8 mouse cellular contexts compared by ENCODE assay signal in the genomic region with DNA sequence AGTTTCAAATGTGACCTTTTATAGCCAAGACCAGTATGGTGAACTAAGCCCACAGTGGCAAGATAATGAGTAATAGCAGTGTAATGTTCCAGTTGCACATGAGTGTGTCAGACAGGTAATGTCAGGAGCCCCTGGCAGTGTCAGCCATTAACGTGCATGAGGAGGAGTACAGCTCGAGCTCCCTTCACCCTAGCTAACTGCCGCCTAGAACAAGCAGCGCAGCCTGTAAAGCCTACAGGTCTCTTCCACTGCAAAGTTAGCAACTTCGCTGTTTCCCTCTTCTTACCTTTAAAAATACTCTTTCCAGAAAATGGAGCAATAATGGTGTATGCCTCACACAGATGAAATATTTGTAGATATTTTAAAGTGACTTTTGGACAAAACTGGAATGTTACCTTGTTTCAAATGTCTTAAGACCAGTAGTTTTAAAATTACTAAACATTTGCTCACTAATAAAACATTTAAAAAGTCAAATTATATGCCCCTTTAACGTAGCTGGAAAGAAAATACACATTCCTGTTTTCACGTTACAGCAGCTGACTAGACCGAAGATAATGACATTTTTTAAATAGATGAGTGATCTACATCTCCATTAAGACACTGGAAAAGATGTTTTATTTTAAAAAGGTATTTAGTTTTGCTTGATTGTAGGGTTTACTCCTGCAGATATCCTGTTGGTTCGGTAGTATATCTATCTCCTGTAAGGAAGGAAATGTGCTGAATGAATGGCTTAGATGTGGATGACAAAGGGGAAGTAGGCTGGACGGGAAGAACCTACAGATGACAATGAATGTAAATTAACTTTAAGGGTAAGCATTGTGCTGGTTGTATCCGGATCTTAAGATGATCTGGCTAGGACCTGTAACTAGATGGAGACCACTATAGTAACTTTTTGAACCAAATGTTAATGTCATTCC. TPM values are rescaled to one million over a fixed set of nuclear protein-coding genes. Genes with fewer than 3 reads are reported as not detected.
DNase-seq lines count a peak whose midpoint lies in the region; ATAC-seq and TF ChIP-seq lines count a peak whose summit lies in the region.

No protein-coding gene starts in this region.

- in situ Hi-C loops in ES-E14 (cut with MboI; ENCODE audit: low sequenced_read_pairs in 2 of 2, unreplicated experiment in 2 of 2) = no loop called here

- H3K27ac ChIP-seq in ES-E14 (ENCODE audit: insufficient read depth, low read depth, low read length, poor library complexity, severe bottlenecking) = no peak overlapping the region
- peak overlapping the region; percentile 97 for H3K27ac ChIP-seq in heart, embryonic 13.5 days (replicated peaks)
- H3K27ac ChIP-seq in liver, embryonic 13.5 days = peak overlapping the region; percentile 41; the same call in 1 of the 2 replicates
- H3K27ac ChIP-seq in stomach, embryonic 16.5 days (ENCODE audit: low read length) = peak overlapping the region; percentile 42; the same call in 1 of the 2 replicates

- no peaks in the 10 kb centered on the region for H3K9me3 ChIP-seq in erythroblast, embryonic 14.5 days (ENCODE audit: control insufficient read depth, low read length)
- no peaks in the 10 kb centered on the region for H3K9me3 ChIP-seq in ES-E14 (ENCODE audit: control insufficient read depth, insufficient read depth, low read depth, low read length)
- H3K9me3 ChIP-seq in heart, embryonic 13.5 days = no peaks in the 10 kb centered on the region
- no peaks in the 10 kb centered on the region for H3K9me3 ChIP-seq in liver, embryonic 13.5 days (replicated peaks)
- H3K9me3 ChIP-seq in stomach, embryonic 16.5 days (replicated peaks; ENCODE audit: control insufficient read depth, low read length) = no peaks in the 10 kb centered on the region

- DNase-seq in ES-E14 (ENCODE audit: low read depth, low spot score) = no peak
- no peak for DNase-seq in liver, embryonic 13.5 days
- DNase-seq in layer of hippocampus, postnatal 36 days = no peak
- no peak for DNase-seq in yolk sac, embryonic 10.5 days (ENCODE audit: low spot score)

- no peak for ATAC-seq in erythroblast, adult 5-6 weeks (replicated peaks; ENCODE audit: low FRiP score, poor library complexity, severe bottlenecking)
- no peak for ATAC-seq in heart, embryonic 13.5 days (ENCODE audit: extremely low read depth, insufficient number of reproducible peaks, low FRiP score, low TSS enrichment)
- ATAC-seq in liver, embryonic 13.5 days (ENCODE audit: low read depth) = no peak
- ATAC-seq in stomach, embryonic 16.5 days (ENCODE audit: insufficient read depth, low FRiP score) = no peak

- H3K36me3 ChIP-seq in erythroblast, embryonic 14.5 days (ENCODE audit: control insufficient read depth) = peaks cover 63% of the 10 kb centered on the region
- H3K36me3 ChIP-seq in ES-E14 (ENCODE audit: control insufficient read depth, insufficient read depth, low read length, poor library complexity, severe bottlenecking) = peaks cover 12% of the 10 kb centered on the region
- H3K36me3 ChIP-seq in heart, embryonic 13.5 days = peaks cover 36% of the 10 kb centered on the region
- H3K36me3 ChIP-seq in liver, embryonic 13.5 days = peaks cover 28% of the 10 kb centered on the region
- no peaks in the 10 kb centered on the region for H3K36me3 ChIP-seq in stomach, embryonic 16.5 days (ENCODE audit: control insufficient read depth, insufficient read depth, low read length)

- peaks cover 46% of the 10 kb centered on the region for H3K4me1 ChIP-seq in erythroblast, embryonic 14.5 days (ENCODE audit: control insufficient read depth)
- peaks cover 4 to 9% of the 10 kb centered on the region in 2 experiments; a peak in 2 of 4 replicates for H3K4me1 ChIP-seq in ES-E14 (ENCODE audit: control insufficient read depth in 2 of 2, insufficient read depth in 2 of 2, low read length in 2 of 2, poor library complexity in 1 of 2)
- H3K4me1 ChIP-seq in heart, embryonic 13.5 days = peaks cover 46% of the 10 kb centered on the region
- H3K4me1 ChIP-seq in liver, embryonic 13.5 days (replicated peaks) = peaks cover 40% of the 10 kb centered on the region
- peaks cover 7% of the 10 kb centered on the region for H3K4me1 ChIP-seq in stomach, embryonic 16.5 days (ENCODE audit: control insufficient read depth, insufficient read depth, low read length)

- H3K9ac ChIP-seq in ES-E14 (ENCODE audit: insufficient read depth, low read depth, low read length, poor library complexity, severe bottlenecking) = peak overlapping the region; percentile 55
- H3K9ac ChIP-seq in heart, embryonic 13.5 days = peak overlapping the region; percentile 99
- peak overlapping the region; percentile 99 for H3K9ac ChIP-seq in liver, embryonic 13.5 days
- peak overlapping the region; percentile 98 for H3K9ac ChIP-seq in stomach, embryonic 16.5 days (ENCODE audit: low read length)

- H3K4me3 ChIP-seq in erythroblast, embryonic 14.5 days (replicated peaks) = peak overlapping the region; percentile 79
- H3K4me3 ChIP-seq in ES-E14 (ENCODE audit: insufficient read depth in 1 of 2, low read depth in 1 of 2, low read length in 2 of 2, poor library complexity in 1 of 2, severe bottlenecking in 1 of 2) = peak overlapping the region; percentile 79 to 96
- peak overlapping the region; percentile 99 for H3K4me3 ChIP-seq in heart, embryonic 13.5 days
- peak overlapping the region; percentile 93 for H3K4me3 ChIP-seq in liver, embryonic 13.5 days (replicated peaks)
- peak overlapping the region; percentile 87 for H3K4me3 ChIP-seq in stomach, embryonic 16.5 days (replicated peaks; ENCODE audit: low read length)

- peak overlapping the region; percentile 93 for H3K4me2 ChIP-seq in heart, embryonic 13.5 days
- H3K4me2 ChIP-seq in liver, embryonic 13.5 days = peak overlapping the region; percentile 94
- peak overlapping the region; percentile 94 for H3K4me2 ChIP-seq in stomach, embryonic 16.5 days (ENCODE audit: low read depth, low read length)

- H3K27me3 ChIP-seq in erythroblast, embryonic 14.5 days (ENCODE audit: control insufficient read depth) = no peaks in the 10 kb centered on the region
- H3K27me3 ChIP-seq in heart, embryonic 13.5 days (replicated peaks) = no peaks in the 10 kb centered on the region
- H3K27me3 ChIP-seq in liver, embryonic 13.5 days = no peaks in the 10 kb centered on the region
- H3K27me3 ChIP-seq in stomach, embryonic 16.5 days (ENCODE audit: control insufficient read depth, insufficient read depth, low read length) = no peaks in the 10 kb centered on the region

- 30% methylated on average over 11 of the region's 11 CpGs for WGBS in heart, embryonic 13.5 days
- WGBS in liver, embryonic 13.5 days (ENCODE audit: insufficient replicate concordance) = 13% methylated on average over 11 of the region's 11 CpGs
- WGBS in stomach, embryonic 16.5 days = 29% methylated on average over 11 of the region's 11 CpGs

TF ChIP-seq in ES-E14, 5 proteins besides CTCF, POLR2A, EP300 and RAD21:
- TF ChIP-seq CHD2 (IDR thresholded peaks at IDR 0.05; ENCODE audit: low read depth, low read length) = no peak
- no peak for TF ChIP-seq ZNF384 (IDR thresholded peaks at IDR 0.05; ENCODE audit: low read depth, low read length)
- TF ChIP-seq HCFC1 (IDR thresholded peaks at IDR 0.05; ENCODE audit: borderline replicate concordance, insufficient read depth, low read length) = no peak
- TF ChIP-seq MAFK (IDR thresholded peaks at IDR 0.05; ENCODE audit: insufficient read depth, low read depth, low read length) = no peak
- no peak for TF ChIP-seq ZC3H11A (IDR thresholded peaks at IDR 0.05; ENCODE audit: borderline replicate concordance, low read depth, low read length)

RNA-seq across cellular contexts. Expression of gene Gm9887, which starts 1.9 kb away (rescaled TPM):
- 0.23 and 0.28 TPM in 2 replicates for polyA plus RNA-seq in erythroblast, embryonic 14.5 days (2012)
- total RNA-seq in erythroblast, adult 5-6 weeks (2015; ENCODE audit: low replicate concordance) = not detected in 2 replicates
- not detected in 2 replicates for total RNA-seq in erythroblast, adult 5-6 weeks (2017; ENCODE audit: low replicate concordance)
- 1.4 and 2.6 TPM in 2 replicates for total RNA-seq in ES-E14 (2012; rRNA removed)
- 0.88 and 0.94 TPM in 2 replicates for polyA plus RNA-seq in heart, embryonic 13.5 days (2015; fragmentation: Nextera tagmentation; extraction: Ambion mirVana)
- polyA plus RNA-seq in liver, embryonic 13.5 days (2015; fragmentation: Nextera tagmentation; extraction: Ambion mirVana) = 0.71 and 0.93 TPM in 2 replicates
- 0.80 and 0.94 TPM in 2 replicates for polyA plus RNA-seq in stomach, embryonic 16.5 days (2015; fragmentation: Nextera tagmentation; extraction: Ambion mirVana)
- under 1 TPM; 0.60 to 0.66 TPM for total RNA-seq in layer of hippocampus, postnatal 36 days (2021)

RNA-seq across cellular contexts. Expression of gene Arf6, which starts 2.2 kb away (rescaled TPM):
- 24.7 and 27.9 TPM in 2 replicates for polyA plus RNA-seq in erythroblast, embryonic 14.5 days (2012)
- total RNA-seq in erythroblast, adult 5-6 weeks (2015; ENCODE audit: low replicate concordance) = 21.1 and 28.2 TPM in 2 replicates
- total RNA-seq in erythroblast, adult 5-6 weeks (2017; ENCODE audit: low replicate concordance) = 36.5 and 49.0 TPM in 2 replicates
- 74.7 and 89.3 TPM in 2 replicates for total RNA-seq in ES-E14 (2012; rRNA removed)
- polyA plus RNA-seq in heart, embryonic 13.5 days (2015; fragmentation: Nextera tagmentation; extraction: Ambion mirVana) = 31.5 and 31.9 TPM in 2 replicates
- 38.2 and 41.6 TPM in 2 replicates for polyA plus RNA-seq in liver, embryonic 13.5 days (2015; fragmentation: Nextera tagmentation; extraction: Ambion mirVana)
- polyA plus RNA-seq in stomach, embryonic 16.5 days (2015; fragmentation: Nextera tagmentation; extraction: Ambion mirVana) = 39.3 and 42.3 TPM in 2 replicates
- 10 to 100 TPM; 48.3 to 50.3 TPM for total RNA-seq in layer of hippocampus, postnatal 36 days (2021)

RNA-seq across cellular contexts. Expression of gene Nemf, which starts 17.1 kb away (rescaled TPM):
- 0.12 and 0.79 TPM in 2 replicates for polyA plus RNA-seq in erythroblast, embryonic 14.5 days (2012)
- total RNA-seq in erythroblast, adult 5-6 weeks (2015; ENCODE audit: low replicate concordance) = 55.8 and 64.0 TPM in 2 replicates
- total RNA-seq in erythroblast, adult 5-6 weeks (2017; ENCODE audit: low replicate concordance) = 73.7 and 120 TPM in 2 replicates
- total RNA-seq in ES-E14 (2012; rRNA removed) = 46.9 and 47.9 TPM in 2 replicates
- 56.4 and 64.7 TPM in 2 replicates for polyA plus RNA-seq in heart, embryonic 13.5 days (2015; fragmentation: Nextera tagmentation; extraction: Ambion mirVana)
- 47.5 and 56.5 TPM in 2 replicates for polyA plus RNA-seq in liver, embryonic 13.5 days (2015; fragmentation: Nextera tagmentation; extraction: Ambion mirVana)
- polyA plus RNA-seq in stomach, embryonic 16.5 days (2015; fragmentation: Nextera tagmentation; extraction: Ambion mirVana) = 82.4 and 83.1 TPM in 2 replicates
- 10 to 100 TPM; 47.9 to 51.2 TPM for total RNA-seq in layer of hippocampus, postnatal 36 days (2021)

Comparison
In these comparisons a context has a peak if more than half of its experiments do, and no peak if none do; other contexts are left out.
1. RNA of gene Nemf, which starts 17.1 kb away (polyA plus RNA-seq): 82.4 to 83.1 TPM in stomach, embryonic 16.5 days, 56.4 to 64.7 TPM in heart, embryonic 13.5 days and 47.5 to 56.5 TPM in liver, embryonic 13.5 days; 0.12 to 0.79 TPM in erythroblast, embryonic 14.5 days; every median in the first group is over 10 times any median in the second.
2. Peak in every context shown above with its lines, with median percentiles within 50 percentile points of each other: H3K4me3 ChIP-seq, H3K9ac ChIP-seq and H3K4me2 ChIP-seq.